9 mouse cellular contexts compared by ENCODE assay signal in genomic region chr4:134343071-134344031, GRCm38 (mm10). TPM values are rescaled to one million over a fixed set of nuclear protein-coding genes. Genes with fewer than 3 reads are reported as not detected.
DNase-seq lines count a peak whose midpoint lies in the region; ATAC-seq lines count a peak whose summit lies in the region.
"Had no signal": no experiment of that assay in that cellular context is flagged by ENCODE, and none has a peak within 500 bp of the region (broad histone marks: within the 10 kb centered on the region; RNA-seq: fewer than 3 reads in every experiment).

Gene Slc30a2 (plus strand): TSS chr4:134343181.

- no peaks in the 10 kb centered on the region for H3K36me3 ChIP-seq in lung, embryonic 16.5 days (ENCODE audit: control insufficient read depth, insufficient read depth, low read length)
- no peaks in the 10 kb centered on the region for H3K36me3 ChIP-seq in forebrain, embryonic 10.5 days (replicated peaks)
- H3K36me3 ChIP-seq in kidney, embryonic 14.5 days (ENCODE audit: control insufficient read depth, insufficient read depth, low read length): no peaks in the 10 kb centered on the region
- H3K36me3 ChIP-seq in midbrain, embryonic 13.5 days: no peaks in the 10 kb centered on the region

- H3K27me3 ChIP-seq in lung, embryonic 16.5 days (ENCODE audit: control insufficient read depth, insufficient read depth, low read depth, low read length): peaks cover 32% of the 10 kb centered on the region
- peaks cover 76% of the 10 kb centered on the region for H3K27me3 ChIP-seq in forebrain, embryonic 10.5 days (ENCODE audit: poor library complexity, severe bottlenecking)
- H3K27me3 ChIP-seq in kidney, embryonic 14.5 days (ENCODE audit: control insufficient read depth, insufficient read depth, low read length): peaks cover 33% of the 10 kb centered on the region
- H3K27me3 ChIP-seq in midbrain, embryonic 13.5 days: peaks cover 52% of the 10 kb centered on the region

- 2% methylated on average over 61 of the region's 61 CpGs for WGBS in lung, embryonic 16.5 days
- 1% methylated on average over 61 of the region's 61 CpGs for WGBS in forebrain, embryonic 10.5 days
- WGBS in kidney, embryonic 14.5 days: 2% methylated on average over 61 of the region's 61 CpGs
- 3% methylated on average over 55 of the region's 61 CpGs for WGBS in midbrain, embryonic 13.5 days

- peaks cover 11% of the 10 kb centered on the region for H3K4me1 ChIP-seq in lung, embryonic 16.5 days (replicated peaks; ENCODE audit: control insufficient read depth, insufficient read depth, low read length)
- peaks cover 15% of the 10 kb centered on the region for H3K4me1 ChIP-seq in forebrain, embryonic 10.5 days
- H3K4me1 ChIP-seq in kidney, embryonic 14.5 days (ENCODE audit: control insufficient read depth, insufficient read depth, low read length): peaks cover 9% of the 10 kb centered on the region
- H3K4me1 ChIP-seq in midbrain, embryonic 13.5 days (replicated peaks): peaks cover 9% of the 10 kb centered on the region

- peak; percentile 24; the same call in 1 of the 2 replicates for ATAC-seq in lung, embryonic 16.5 days (ENCODE audit: low read depth)
- ATAC-seq in kidney, embryonic 14.5 days (ENCODE audit: low FRiP score, low TSS enrichment): no peak
- no peak for ATAC-seq in midbrain, embryonic 13.5 days

- no peak for DNase-seq in lung, postnatal 14 days
- DNase-seq in forebrain, embryonic 10.5 days (ENCODE audit: extremely low spot score, low spot score): no peak
- DNase-seq in right cerebral cortex, postnatal 36 days (ENCODE audit: low spot score in 2 of 2): no peak
- DNase-seq in cerebellum, adult 9-10 months: no peak
- no peak for DNase-seq in cerebellum, postnatal 14 days

- H3K4me2 ChIP-seq in lung, embryonic 16.5 days (ENCODE audit: low read depth, low read length): peak within 1 kb of the TSS; percentile 53
- peak within 1 kb of the TSS; percentile 45 for H3K4me2 ChIP-seq in kidney, embryonic 14.5 days (replicated peaks; ENCODE audit: low read depth, low read length)
- H3K4me2 ChIP-seq in midbrain, embryonic 13.5 days (replicated peaks): peak within 1 kb of the TSS; percentile 42

- H3K9me3 ChIP-seq in lung, embryonic 16.5 days (ENCODE audit: control insufficient read depth, low read length): peaks cover 3% of the 10 kb centered on the region; the same call in 1 of the 2 replicates
- H3K9me3 ChIP-seq in forebrain, embryonic 10.5 days: peaks cover 12% of the 10 kb centered on the region; the same call in 1 of the 2 replicates
- no peaks in the 10 kb centered on the region for H3K9me3 ChIP-seq in kidney, embryonic 14.5 days (ENCODE audit: control insufficient read depth, low read length)
- H3K9me3 ChIP-seq in midbrain, embryonic 13.5 days: no peaks in the 10 kb centered on the region

- no peak within 1 kb of the TSS for H3K27ac ChIP-seq in lung, embryonic 16.5 days (ENCODE audit: low read length)
- peak within 1 kb of the TSS; percentile 35; the same call in 1 of the 2 replicates for H3K27ac ChIP-seq in forebrain, embryonic 10.5 days
- no peak within 1 kb of the TSS for H3K27ac ChIP-seq in kidney, embryonic 14.5 days (ENCODE audit: low read depth, low read length)
- no peak within 1 kb of the TSS for H3K27ac ChIP-seq in midbrain, embryonic 13.5 days

- H3K9ac ChIP-seq in lung, embryonic 16.5 days (ENCODE audit: low read length): peak within 1 kb of the TSS; percentile 21; the same call in 1 of the 2 replicates
- H3K9ac ChIP-seq in kidney, embryonic 14.5 days (ENCODE audit: low read depth, low read length): peak within 1 kb of the TSS; percentile 44; the same call in 1 of the 2 replicates
- H3K9ac ChIP-seq in midbrain, embryonic 13.5 days (replicated peaks): 0 out of 2 replicates have a peak within 1 kb of the TSS, but pooled peaks have one; percentile 37

- peak within 1 kb of the TSS; percentile 37 for H3K4me3 ChIP-seq in lung, embryonic 16.5 days (ENCODE audit: low read length)
- peak within 1 kb of the TSS; percentile 47 for H3K4me3 ChIP-seq in forebrain, embryonic 10.5 days
- peak within 1 kb of the TSS; percentile 33 for H3K4me3 ChIP-seq in kidney, embryonic 14.5 days (ENCODE audit: low read length)
- peak within 1 kb of the TSS; percentile 25 for H3K4me3 ChIP-seq in midbrain, embryonic 13.5 days (replicated peaks)
- H3K4me3 ChIP-seq: myocyte had no signal

RNA-seq across cellular contexts. Expression of gene Slc30a2, which starts in this region (rescaled TPM):
- polyA plus RNA-seq in lung, embryonic 16.5 days (2015; fragmentation: Nextera tagmentation; extraction: Ambion mirVana): 0.29 and 0.43 TPM in 2 replicates
- polyA plus RNA-seq in forebrain, embryonic 10.5 days (2016; fragmentation: Nextera tagmentation; extraction: Ambion mirVana): not detected in 2 replicates
- 0.09 and 0.11 TPM in 2 replicates for polyA plus RNA-seq in kidney, embryonic 14.5 days (2014; fragmentation: Nextera tagmentation; extraction: Ambion mirVana)
- polyA plus RNA-seq in midbrain, embryonic 13.5 days (2015; fragmentation: Nextera tagmentation; extraction: Ambion mirVana): 0.05 and 0.12 TPM in 2 replicates

Comparison
In these comparisons a context has a peak if more than half of its experiments do, and no peak if none do; other contexts are left out.
1. Peak in ATAC-seq, H3K4me3 ChIP-seq, H3K9ac ChIP-seq and H3K4me2 ChIP-seq in lung, embryonic 16.5 days; RNA of the gene not detected or under 1 TPM.